Mouse (Mus musculus) splenic B cell, adult 2 months (primary cell): Measurements from ENCODE around the gene Hdgfl3.
A peak's percentile ranks its signal among the peaks of the same experiment; 100 is the strongest.

Experiments used
- DNase-seq: peaks from one replicate; pipeline ENCODE4 v3.0.0-alpha.2; 2011; ENCODE audit warnings: low read depth, low spot score
- H3K27me3 ChIP-seq: 2 replicates; pipeline ENCODE4 v1.6.1; 2012; ENCODE audit warnings: mild to moderate bottlenecking, low read length, moderate library complexity, mixed read lengths; ENCODE audit not compliant: control insufficient read depth, poor library complexity, insufficient read depth, severe bottlenecking
- H3K36me3 ChIP-seq: 2 replicates; pipeline ENCODE4 v1.6.1; 2012; ENCODE audit warnings: mild to moderate bottlenecking, low read length, moderate library complexity, mixed read lengths; ENCODE audit not compliant: control insufficient read depth, poor library complexity, insufficient read depth, severe bottlenecking

Gene Hdgfl3

GRCm38 (mm10) chr7:81872493-81873013 is 61.7 kb downstream of the Hdgfl3 start:
- peaks cover 14% of the 10 kb centered on the region for H3K36me3 ChIP-seq
- DNase-seq, result no peak
- no peaks in the 10 kb centered on the region for H3K27me3 ChIP-seq

DNA sequence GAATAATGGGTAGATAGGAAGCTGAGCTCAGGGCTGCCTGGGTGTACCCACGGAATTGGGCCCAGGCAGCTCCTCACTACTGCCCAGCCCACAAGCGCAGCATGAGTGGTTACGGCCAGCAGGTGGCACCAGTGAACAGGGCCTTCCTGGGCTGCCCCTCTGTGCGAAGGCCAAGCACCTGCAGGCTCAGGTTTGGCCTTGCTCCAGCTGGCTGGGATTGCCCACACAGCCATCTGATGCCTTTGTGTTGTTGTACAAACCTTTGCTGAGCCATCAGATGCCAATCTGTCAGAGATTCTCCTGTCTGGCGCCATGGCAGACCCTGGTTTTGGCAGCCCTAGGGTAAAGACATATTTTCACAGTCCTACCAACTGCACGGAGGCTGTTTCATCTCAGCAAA is 66.1 kb downstream of the Hdgfl3 start:
- Histone ChIP-seq H3K27me3 (no peaks in the 10 kb centered on the region), H3K36me3 (peaks cover 11% of the 10 kb centered on the region)
- peak; percentile 87 for DNase-seq

DNA sequence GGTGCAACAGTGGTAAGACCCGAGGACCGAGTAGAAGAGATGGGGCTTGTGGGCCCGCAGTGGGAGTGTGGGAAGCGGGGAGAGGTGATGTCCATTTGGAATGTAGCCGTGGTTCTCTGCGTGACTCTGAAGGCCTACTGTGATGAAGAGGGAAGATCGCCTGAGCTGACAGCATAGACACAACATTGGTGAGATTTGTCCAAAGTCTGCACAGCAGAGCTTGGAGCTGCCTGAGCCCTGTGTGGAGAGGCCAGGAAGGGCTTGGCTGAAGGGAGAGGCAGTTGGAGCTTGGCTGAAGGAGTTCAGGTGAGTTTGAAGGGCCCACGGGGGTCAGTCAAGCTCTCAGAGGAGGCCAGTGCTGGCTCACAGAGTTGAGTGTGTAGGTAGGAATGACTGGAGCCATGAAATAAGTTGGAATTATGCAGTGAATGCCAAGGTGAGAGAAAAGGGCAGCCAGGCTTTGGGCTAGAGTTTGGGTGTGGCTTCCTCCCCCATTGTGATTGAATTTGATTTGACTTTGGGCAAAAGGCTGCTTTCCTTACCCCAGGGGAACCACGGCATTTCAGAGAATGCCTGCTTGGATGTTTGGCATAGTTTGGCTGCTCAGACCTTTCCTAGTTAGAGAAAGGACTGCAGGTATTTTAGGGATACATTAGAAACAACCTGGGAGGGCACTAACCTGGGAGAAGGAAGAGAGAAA is 66.9 kb downstream of the Hdgfl3 start:
- H3K36me3 ChIP-seq, result peaks cover 9% of the 10 kb centered on the region
- no peak for DNase-seq
- no peaks in the 10 kb centered on the region for H3K27me3 ChIP-seq

GRCm38 (mm10) chr7:81865937-81866336 is 68.3 kb downstream of the Hdgfl3 start:
- H3K27me3 ChIP-seq, result no peaks in the 10 kb centered on the region
- no peak for DNase-seq
- H3K36me3 ChIP-seq, result peaks cover 7% of the 10 kb centered on the region

GRCm38 (mm10) chr7:81864552-81864951 is 69.7 kb downstream of the Hdgfl3 start:
- no peaks in the 10 kb centered on the region for H3K27me3 ChIP-seq
- peak; percentile 56 for DNase-seq
- peaks cover 5% of the 10 kb centered on the region for H3K36me3 ChIP-seq

DNA sequence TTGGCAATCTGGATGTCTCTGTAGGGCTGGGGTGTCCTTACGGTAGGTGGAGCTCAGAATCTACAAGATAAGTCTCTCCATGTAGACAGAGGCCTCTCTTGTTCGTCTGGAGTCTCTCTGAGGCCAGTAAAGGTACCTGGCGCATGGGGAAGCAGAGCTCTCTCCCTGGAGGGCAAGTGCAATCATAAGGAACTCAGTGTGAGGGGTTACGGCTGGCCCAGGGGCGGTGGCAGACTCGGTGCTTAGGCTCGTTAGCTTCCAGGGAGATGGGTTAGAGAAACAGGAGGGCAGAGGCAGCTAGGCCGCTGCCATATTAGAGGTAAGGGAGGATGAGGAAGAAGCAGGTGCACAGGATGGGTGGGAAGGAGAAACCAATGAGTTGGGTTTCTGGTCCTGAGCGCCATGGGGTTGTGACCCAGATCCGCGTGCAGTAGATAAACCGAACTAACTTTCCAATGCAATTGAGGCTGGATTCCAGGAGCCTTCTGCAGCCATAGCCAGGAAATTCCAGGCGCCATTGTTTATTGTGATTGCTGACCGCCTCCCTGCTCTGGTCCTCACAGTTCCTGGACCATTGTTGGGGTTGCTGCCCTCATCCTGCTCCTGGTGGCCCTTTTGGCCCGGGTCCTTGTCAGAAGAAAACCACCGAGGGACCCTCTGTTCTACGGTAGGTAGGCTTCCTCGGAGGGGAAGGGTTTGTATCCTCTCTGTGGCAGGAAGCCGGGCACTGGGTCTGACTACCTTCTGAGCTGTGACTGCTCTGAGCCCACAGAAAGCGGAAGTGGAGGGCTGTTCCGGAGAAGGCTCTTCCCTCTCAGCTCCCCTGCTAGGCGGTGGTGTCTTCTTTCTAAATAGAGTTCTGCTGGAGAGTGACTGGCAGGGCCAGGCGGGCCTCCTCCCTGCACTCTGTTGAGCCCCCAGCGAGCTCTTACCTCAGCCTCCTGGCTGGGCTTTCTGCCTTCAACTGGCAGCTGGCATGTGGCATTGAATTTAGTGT is 71.4 kb downstream of the Hdgfl3 start:
- peak; percentile 84 for DNase-seq
- Histone ChIP-seq H3K27me3 (no peaks in the 10 kb centered on the region), H3K36me3 (peaks cover 2% of the 10 kb centered on the region)

GRCm38 (mm10) chr7:81861921-81862320 is 72.4 kb downstream of the Hdgfl3 start:
- no peaks in the 10 kb centered on the region for H3K27me3 ChIP-seq
- no peak for DNase-seq
- peaks cover 2% of the 10 kb centered on the region for H3K36me3 ChIP-seq

GRCm38 (mm10) chr7:81861461-81861860 is 72.8 kb downstream of the Hdgfl3 start:
- no peaks in the 10 kb centered on the region for H3K27me3 ChIP-seq
- peaks cover under 1% of the 10 kb centered on the region for H3K36me3 ChIP-seq
- no peak for DNase-seq

GRCm38 (mm10) chr7:81860996-81861395 is 73.3 kb downstream of the Hdgfl3 start:
- no peaks in the 10 kb centered on the region; the same call in 1 of the 2 replicates for H3K36me3 ChIP-seq
- DNase-seq, result peak; percentile 62
- H3K27me3 ChIP-seq, result no peaks in the 10 kb centered on the region

GRCm38 (mm10) chr7:81860071-81860470 is 74.2 kb downstream of the Hdgfl3 start:
- DNase-seq, result peak; percentile 55
- H3K27me3 ChIP-seq, result no peaks in the 10 kb centered on the region

DNA sequence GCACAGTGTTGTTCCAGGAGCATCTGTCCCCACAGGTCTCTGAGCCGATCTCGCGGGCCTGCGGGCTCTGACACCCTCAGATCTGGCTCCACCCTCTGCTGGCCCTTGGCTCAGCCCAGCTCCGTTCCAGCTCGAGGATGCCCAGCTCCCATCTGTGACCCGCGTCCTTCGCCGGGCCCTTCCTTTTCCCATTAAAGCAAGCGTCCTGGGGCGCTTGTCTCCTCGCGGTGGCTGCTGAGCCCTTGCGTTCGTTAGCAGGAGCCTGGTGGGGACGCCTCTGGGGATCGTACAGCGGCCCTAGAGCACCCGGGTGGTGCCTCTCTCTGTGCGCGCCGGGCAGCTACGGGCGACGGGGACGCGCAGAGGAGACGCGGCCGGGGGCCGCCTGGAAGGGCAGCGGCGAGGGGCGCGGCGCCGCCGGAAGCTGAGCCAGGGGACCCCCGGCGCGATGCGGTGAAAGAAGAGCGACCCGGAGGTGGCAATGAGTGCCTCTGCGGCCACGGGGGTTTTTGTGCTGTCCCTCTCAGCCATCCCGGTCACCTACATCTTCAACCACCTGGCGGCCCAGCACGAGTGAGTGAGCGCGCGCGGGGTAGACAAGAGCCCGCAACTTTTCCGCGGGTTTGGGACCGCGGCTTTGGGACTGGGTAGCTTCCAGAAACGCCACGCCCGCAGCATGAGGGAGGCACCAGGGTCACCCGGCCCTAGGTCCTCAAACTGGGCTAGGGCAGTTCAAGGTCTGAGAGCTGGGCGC is 75.1 kb downstream of the Hdgfl3 start, which contains the start of gene Tm6sf1:
Gene Tm6sf1 (plus strand): TSS at position 34 of the 754 bp plus-strand sequence.
- no peaks in the 10 kb centered on the region for H3K27me3 ChIP-seq
- DNase-seq, result peak; percentile 40
- no peaks in the 10 kb centered on the region for H3K36me3 ChIP-seq

More at GRCm38 (mm10) chr7:81860071-81860470, 74.2 kb downstream of the Hdgfl3 start:
- H3K36me3 ChIP-seq, result no peaks in the 10 kb centered on the region; the same call in 1 of the 2 replicates

GRCm38 (mm10) chr7:81858236-81858635 is 76.0 kb downstream of the Hdgfl3 start:
- DNase-seq, result no peak
- no peaks in the 10 kb centered on the region for H3K27me3 ChIP-seq
- H3K36me3 ChIP-seq, result no peaks in the 10 kb centered on the region

GRCm38 (mm10) chr7:81856221-81856620 is 78.1 kb downstream of the Hdgfl3 start:
- H3K27me3 ChIP-seq, result no peaks in the 10 kb centered on the region
- H3K36me3 ChIP-seq, result no peaks in the 10 kb centered on the region
- no peak for DNase-seq

DNA sequence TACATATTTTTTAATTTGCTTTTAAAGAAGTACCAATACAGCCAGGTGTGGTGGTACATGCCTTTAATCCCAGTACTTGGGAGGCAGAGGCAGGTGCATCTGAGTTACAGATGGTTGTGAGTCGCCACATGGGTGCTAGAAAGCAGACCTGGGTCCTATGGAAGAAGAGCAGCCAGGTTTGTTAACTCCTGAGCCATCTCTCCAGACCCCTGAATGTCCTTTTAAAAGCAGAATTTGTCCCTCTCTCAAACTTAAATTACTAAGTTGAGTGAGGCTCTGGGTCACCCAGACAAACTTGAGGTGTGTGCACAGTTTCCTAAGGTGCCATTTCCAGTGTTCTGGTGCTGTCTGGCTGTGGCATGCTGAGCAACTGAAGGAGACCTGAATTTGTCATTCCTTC is 78.6 kb downstream of the Hdgfl3 start, which contains the start of gene Gm10160:
Gene Gm10160 (minus strand): TSS at position 101 of the 400 bp plus-strand sequence.
- DNase-seq, result no peak
- no peaks in the 10 kb centered on the region for H3K36me3 ChIP-seq
- no peaks in the 10 kb centered on the region for H3K27me3 ChIP-seq
